Mouse (Mus musculus) lung, adult 10 weeks (tissue): ENCODE results near the gene Cfap45. TPM values are rescaled to one million over a fixed set of nuclear protein-coding genes. Genes with fewer than 3 reads are reported as not detected.

Experiments
- polyA plus RNA-seq: library from polyadenylated mRNA; stranded (reverse); fragments of 350-450 nt; fragmentation: Illumina TruSeq; extraction: RNeasy Lipid Tissue Mini Kit (QIAGEN cat#74804); gene quantifications from one replicate; pipeline ENCODE4 v1.2.3, GENCODE M21; 2014; ENCODE audit warnings: low read depth, low replicate concordance; ENCODE audit not compliant: insufficient read depth

The Cfap45 gene
- 9.2 TPM for polyA plus RNA-seq

GRCm38 (mm10) chr1:172520576-172521440 lies at the start of gene Cfap45:
TSS of gene Cfap45 (plus strand) at chr1:172520801.

DNA sequence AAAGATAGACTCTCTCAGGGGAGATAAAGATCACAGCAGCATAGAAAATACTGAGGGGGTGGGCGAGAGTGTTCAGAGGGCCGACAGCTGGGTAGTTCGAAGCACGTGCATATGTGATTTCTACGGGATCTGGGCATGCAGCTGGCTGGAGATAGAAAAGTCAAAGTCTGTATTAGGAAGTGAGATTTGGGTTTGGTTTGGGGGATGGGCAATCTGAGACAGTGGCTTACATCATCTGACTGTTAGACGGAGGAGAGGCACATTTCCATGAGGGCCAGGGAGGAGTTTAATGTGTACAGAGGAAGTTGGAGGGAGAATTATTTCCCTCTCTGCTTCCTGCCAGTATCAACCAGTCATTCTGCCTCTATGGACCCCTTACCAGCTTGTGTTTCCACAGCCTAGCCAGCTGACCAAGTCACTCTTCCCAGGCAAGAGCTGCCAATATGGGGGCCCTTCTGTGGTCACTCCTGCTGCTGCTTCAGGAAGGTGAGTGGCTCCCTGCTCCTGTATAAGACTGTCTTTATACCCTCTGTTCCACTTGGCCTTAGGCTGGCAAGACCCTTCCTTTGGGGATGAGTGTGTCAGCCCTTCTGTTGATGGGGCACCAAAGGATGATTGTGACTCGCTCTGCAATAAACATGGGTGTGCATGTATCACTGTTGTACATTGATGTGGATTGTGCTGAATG lies 45.4 kb upstream of the Cfap45 start, which contains the start of gene Slamf9:
Gene Slamf9, plus strand, starts transcription at position 305 of the 688 bp plus-strand sequence.

GRCm38 (mm10) chr1:172481540-172482280 lies 38.9 kb upstream of the Cfap45 start, which contains the start of gene Igsf9:
TSS of gene Igsf9 (plus strand) at chr1:172481788.

DNA sequence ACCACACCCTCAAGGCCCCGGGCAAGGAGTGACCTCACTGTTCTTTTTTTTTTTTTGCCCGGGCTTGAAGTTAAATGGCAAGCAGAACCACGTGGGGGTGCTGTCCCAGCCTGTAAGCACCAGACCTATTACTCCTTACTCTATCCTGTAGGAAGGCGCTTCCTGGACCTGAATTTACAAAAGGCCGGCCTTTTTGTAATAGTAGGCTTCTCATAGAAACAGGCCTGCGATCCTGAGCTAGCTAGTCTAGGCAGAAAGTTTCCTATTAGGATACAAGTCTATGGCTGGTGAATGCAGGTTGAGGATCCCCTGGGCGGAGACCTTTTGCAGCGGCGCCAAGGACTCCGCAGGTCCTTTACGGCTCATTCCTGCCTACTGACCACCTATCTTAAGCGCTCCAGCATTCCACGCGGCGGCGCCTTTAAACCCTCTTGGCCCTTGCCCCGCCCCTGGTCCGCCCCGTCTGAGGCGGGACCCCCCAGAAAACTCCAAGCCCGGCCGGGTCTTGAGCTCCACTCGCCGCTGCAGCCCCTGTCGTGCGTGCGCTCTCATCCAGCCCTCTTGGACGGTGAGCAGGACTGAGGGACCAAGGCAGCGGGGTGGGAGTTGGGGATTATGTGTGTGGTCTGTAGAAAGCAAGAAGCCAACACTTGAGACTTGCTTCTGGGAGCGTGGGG lies 20.7 kb upstream of the Cfap45 start, which contains the start of gene Tagln2:
Gene Tagln2, plus strand, starts transcription at position 283 of the 677 bp plus-strand sequence.

DNA sequence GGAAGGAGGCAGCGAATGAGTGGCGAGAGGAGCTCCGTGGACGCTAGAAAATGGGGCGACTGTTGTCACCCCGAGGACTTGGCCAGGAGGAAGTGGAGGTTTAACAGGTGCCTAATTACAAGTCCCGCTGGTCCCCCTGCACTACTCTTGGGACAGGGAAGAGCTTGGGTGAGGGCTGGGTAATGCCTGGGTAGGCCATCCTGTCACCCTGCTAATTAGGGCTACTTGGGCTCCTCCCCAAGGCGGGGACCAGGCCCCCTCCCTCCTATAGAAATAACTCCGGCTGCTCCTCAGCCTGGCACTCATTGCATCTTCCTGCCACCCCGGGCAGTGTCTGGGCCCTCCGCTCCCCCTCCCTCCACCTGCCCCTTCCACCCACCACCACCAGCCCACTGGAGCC lies 35.0 kb downstream of the Cfap45 start, which contains the start of gene Vsig8:
Gene Vsig8, plus strand, starts transcription at position 301 of the 400 bp plus-strand sequence.

DNA sequence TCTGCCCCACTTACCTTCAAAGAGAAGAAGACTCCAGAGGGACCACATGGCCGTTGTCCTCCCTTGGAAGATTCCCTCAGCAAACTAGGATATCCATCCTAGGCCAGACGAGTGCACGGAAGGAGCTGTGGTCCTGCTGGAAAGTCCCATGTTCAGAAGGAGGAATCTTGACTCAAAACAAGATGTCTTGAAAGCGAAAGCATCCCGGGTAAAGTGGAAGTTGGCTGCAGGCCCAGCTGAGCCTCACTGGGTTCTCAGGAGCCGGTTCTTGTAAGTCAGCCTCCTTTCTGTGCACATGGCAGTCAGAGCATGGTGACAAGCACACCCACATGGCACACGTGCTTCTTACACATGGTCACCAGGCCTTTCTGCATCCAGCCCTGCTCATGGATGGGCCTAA lies 69.8 kb downstream of the Cfap45 start, which contains the start of gene Slamf8:
Gene Slamf8, minus strand, starts transcription at position 184 of the 400 bp plus-strand sequence.

Other genes starting within 250 kb of the Cfap45 start
- gene Atp1a2, start 222.7 kb upstream of the Cfap45 start, polyA plus RNA-seq, result 34.3 TPM
- gene Kcnj9, start 191.5 kb upstream of the Cfap45 start, polyA plus RNA-seq, result not detected
- 0.08 TPM for gene Kcnj10, start 179.6 kb upstream of the Cfap45 start, polyA plus RNA-seq
- 4.4 TPM for gene Pigm, start 144.3 kb upstream of the Cfap45 start, polyA plus RNA-seq
- 16.0 TPM for gene Slamf9, start 45.4 kb upstream of the Cfap45 start, polyA plus RNA-seq
- 2.1 TPM for gene Igsf9, start 39.0 kb upstream of the Cfap45 start, polyA plus RNA-seq
- 544 TPM for gene Tagln2, start 20.8 kb upstream of the Cfap45 start, polyA plus RNA-seq
- gene Vsig8, start 35.1 kb downstream of the Cfap45 start, polyA plus RNA-seq, result 0.12 TPM
- gene Slamf8, start 69.8 kb downstream of the Cfap45 start, polyA plus RNA-seq, result 2.3 TPM
- not detected for gene Fcrl6, start 81.8 kb downstream of the Cfap45 start, polyA plus RNA-seq
- 19.8 TPM for gene Dusp23, start 112.2 kb downstream of the Cfap45 start, polyA plus RNA-seq
- gene Crp, start 177.3 kb downstream of the Cfap45 start, polyA plus RNA-seq, result not detected